Mouse (Mus musculus): ENCODE results near the gene Ptpn12.
A peak's percentile ranks its signal among the peaks of the same experiment; 100 is the strongest.
"Not testable (repeated sequence)": the region's sequence is repeated elsewhere in the genome, so short reads cannot be mapped to it uniquely, and the experiment has no call there.

The Ptpn12 gene

DNA sequence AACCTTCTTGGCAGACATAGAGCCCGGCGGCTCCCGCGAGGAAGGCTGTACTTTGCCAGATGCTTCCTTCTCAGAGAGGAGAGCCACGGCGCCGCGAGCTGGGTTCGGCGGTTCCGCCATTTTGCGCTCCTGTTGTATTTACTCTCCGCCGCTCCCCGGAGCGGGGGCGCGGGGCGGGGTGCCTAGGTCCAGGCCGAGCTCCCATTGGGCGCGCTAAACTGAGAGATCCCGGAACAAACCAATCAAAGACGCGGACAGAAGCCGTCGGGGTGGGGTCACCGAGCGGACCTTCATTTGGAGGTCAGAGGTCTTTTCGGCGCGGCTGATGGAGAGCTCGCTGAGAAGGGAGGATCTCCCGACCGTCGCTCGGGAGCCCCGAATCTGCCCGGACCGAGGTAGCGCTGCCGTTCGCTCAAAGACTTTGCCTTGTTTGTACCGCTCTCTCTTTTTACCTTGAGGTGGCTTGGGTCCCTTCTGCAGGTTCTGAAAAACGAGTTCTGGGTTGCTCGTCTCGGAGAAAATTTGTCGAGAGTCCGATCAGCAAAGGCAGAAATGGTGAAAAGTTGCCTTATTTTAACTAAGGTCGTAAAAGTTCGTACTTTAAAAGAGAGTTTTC, 103.9 kb downstream of the Ptpn12 start:
- peak; percentile 87 for DNase-seq (ENCODE audit: low spot score)

DNA sequence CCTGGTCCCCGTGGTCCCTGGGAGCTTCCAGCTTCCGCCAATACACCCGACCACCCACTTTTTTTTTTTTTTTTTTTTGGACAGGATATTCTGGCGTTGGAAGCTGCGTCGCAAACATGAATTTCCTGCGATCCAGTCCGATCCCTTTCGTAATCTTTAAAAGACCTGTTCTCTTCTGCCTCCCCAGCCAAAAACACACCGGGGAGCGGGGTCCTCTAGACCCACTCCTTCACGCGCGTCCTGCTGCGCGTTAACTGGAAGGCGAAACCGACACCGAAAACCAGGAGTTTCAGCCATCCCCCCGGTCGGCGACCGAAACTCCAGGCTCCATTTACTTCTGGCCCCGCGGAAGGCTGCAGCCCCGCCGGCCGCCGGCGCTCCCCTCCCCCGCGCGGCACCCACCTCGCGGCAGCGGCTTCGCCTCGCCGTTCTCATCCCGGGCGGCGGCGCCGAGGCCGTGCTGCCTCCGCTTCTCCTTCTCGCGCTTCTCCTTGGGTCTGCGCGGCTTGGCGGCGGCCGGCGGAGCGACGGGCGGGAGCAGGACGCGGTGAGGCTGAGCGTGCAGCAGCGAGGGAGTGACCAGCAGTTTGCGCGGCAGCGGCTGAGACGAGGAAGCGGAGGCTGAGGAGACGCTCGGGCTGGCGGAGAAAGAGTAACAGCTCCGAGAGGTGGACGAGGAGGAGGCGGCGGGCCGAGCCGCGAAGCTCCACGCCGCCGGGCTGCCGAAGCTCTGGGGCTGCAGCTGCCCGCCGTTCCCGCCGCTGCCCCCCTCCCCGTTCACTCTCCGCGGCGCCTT, 104.7 kb downstream of the Ptpn12 start:
- peak; percentile 55 for DNase-seq (ENCODE audit: low spot score)

DNA sequence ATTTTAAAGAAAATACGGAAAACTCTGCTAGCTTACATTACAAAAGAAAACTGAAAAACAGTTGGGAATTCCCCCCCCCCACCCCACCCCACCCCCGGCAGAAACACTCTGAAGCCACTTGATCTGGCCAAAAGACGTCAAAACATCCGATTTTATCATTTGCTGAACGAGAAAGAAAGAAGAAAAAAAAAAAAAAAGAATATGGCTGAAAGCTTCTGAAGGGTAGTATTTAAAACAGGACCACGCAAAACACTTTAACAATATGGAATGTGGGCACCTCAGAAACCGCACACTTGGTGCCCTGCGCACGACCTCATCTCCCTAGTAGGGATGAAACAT, 105.2 kb downstream of the Ptpn12 start:
- DNase-seq (ENCODE audit: low spot score), result no peak

DNA sequence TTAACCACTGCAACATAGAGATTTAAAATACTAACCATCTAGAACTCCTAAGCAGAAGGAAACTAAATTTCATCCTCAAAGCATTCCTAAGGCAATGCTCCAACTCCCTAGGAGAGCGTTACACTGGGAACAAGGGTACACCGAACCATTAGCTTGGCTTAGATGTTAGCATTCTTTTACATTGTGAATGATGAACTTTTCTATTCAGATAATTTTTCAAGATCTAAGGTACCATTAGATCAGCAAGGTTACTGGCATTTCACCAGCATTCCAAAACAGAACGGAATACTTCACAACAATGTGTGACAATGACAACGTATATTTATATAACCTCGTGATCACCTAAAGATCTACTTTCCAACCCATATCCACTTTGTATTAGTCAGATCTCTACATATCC, 105.6 kb downstream of the Ptpn12 start:
- no peak for DNase-seq (ENCODE audit: low spot score)

DNA sequence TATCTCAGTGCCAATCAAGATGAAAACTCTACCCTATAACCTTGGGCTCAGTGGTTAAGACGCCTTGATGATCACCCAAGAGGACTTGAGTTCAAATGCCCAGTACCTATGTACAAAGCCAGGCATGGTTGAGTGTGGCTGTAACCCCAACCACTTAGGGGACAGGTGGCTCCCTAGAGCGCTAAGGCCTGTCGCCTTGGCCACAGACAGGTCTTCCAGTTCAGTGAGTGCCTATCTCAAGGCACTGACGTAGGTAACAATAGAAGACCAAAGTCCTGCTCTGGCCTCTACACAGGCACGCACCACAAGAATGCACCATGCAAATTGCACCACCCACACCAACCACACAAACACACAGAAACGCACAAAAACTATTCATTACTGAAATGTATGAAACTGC, 108.8 kb downstream of the Ptpn12 start:
- DNase-seq (ENCODE audit: low spot score), result no peak

DNA sequence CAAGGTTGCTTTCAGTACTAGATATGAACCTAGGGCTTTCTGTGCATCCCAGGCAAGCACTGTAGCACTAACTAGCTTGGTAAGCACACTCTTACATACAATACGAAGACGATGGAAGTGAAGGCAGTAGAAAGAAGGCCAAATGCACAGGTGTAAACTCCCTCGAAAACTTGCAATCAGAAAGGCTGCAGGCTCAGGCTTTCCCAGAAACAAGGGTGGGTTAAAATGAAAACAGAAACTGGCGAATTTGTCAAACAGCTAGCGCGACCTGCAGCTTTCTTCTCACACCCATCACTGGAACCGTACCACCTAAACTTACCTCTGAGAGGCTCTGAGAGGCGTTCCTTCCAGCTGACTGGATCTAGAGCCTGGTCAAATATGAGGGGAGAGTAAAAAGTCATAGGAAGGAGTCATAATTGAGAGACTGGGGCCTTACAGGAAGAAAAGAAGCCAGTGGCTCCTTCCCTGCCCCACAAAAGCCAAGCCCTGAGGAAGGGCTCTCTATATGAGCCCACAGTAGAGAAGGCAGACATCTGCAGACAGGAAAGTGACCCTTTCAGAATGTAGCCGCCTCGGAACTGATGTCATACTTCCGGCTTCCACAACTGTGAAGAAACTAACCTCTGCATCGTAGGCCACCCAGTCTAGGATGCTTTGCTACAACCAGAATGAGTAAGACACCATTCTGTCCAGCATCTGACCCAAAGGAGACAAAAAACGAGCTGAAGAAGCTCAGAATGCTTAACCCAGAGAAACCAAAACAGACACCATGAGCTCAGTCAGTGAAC, 110.6 kb downstream of the Ptpn12 start:
- DNase-seq (ENCODE audit: low spot score), result no peak

DNA sequence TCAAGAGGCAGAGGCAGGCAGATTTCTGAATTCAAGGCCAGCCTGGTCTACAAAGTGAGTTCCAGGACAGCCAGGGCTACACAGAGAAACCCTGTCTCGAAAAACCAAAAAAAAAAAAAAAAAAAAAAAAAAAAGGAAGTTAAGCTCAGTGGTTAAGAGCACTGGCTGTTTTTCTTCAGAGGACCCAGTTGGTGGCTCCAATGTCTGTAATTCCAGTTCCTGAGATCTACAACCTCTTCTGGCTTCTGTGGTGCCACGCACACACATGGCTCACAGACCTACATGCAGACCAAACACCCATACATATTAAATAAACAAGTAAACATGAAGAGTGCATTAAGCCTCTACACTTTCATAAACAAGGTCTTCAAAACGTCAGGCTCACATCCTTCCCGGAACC, 111.9 kb downstream of the Ptpn12 start:
- DNase-seq (ENCODE audit: low spot score), result not testable (repeated sequence)

DNA sequence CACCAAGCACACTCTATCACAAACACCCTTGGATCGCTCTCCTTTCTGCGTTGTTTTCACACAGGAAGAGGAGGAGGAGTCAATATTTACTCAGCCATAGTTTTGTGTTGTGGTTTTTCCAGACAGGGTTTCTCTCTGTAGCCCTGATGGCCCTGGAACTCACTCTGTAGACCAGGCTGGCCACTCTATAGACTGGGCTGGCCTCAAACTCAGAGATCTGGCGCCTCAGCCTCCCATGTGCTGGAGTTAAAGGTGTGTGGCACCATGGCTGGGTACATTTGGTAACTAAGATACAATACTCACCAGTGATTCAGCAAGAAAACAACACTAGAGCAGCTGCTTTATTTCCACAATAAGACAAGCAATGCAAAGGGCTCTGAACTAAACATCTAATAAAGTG, 113.2 kb downstream of the Ptpn12 start:
- DNase-seq (ENCODE audit: low spot score), result no peak

DNA sequence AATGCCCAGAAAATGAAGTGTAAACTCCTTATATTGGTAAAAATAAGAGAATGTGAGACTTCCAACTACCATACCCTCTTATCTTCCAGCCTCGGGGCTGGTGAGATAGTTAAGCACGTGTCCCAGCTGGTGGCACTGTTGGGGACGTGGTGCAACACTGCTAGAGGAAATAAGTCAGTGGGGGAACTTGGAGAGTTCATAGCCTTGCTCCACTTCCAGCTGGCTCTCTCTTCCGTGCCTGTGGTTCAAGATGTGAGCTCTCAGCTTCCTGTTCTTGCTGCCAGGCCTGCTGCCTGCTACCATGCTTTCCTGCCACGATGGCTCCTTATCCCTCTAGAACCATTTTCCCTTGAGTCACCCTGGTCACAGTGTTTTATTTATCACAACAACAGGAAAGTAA, 114.5 kb downstream of the Ptpn12 start:
- no peak for DNase-seq (ENCODE audit: low spot score)

DNA sequence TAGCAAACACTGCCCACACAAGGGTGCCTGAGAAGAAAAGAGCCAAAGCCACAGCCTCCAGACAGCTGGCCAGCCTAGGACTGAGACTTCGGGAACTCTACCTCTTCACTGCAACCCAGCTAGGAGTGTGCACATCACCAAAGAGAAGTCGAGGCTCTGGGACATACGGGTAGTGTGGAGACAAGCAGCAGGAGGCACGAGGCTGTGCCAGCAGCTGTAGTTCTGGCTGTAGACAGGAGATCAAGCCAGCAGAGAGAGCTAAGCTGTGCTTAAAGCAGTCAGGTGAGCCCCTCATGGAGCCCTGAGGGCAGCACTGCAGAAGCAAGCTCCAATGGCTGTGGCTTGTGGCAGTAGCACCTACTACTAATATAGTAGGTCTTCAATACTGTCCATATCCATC, 115.0 kb downstream of the Ptpn12 start:
- no peak for DNase-seq (ENCODE audit: low spot score)

DNA sequence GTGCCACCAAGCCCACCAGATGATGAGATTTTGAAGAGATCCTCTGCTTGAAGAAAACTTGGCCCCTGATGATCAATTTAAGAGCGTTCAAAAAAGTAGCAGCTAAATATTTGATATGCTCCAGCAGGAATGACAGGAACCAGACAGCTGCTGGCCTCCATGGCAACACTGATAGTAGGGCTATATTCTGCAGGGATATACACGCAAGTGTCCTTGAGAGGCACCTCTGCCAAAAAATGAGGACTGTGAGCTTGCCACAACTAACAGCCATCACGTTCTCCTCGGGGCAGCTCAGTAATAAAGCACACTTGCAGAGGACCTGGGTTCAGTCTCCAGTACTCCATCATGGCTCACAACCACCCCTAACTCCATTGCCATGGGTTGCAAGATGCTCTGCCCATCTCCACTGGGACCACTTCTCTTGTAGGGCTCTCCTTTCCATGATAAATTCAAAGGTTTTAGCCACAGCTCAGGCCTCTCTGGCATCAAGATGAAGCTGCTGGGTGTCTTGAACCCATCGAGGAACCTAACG, 115.6 kb downstream of the Ptpn12 start:
- no peak for DNase-seq (ENCODE audit: low spot score)

DNA sequence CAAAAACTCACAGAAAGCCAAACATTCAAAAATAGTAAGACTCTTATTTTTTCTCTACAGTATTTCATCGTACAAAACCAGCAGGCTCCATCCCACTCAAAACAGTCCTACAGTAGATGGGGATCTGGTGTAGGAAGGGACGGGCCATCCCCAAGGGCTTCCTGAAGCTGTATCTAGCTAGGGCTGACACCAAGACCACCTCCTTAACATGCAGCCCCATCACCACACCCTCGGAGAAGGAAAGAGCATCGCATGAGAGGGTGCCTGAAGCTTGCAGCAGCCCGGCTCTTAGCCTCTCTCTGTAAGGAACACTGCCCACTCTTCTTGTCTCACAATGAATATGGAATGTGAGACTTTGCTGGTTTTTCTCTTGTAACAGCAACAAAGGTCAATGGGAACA, 117.2 kb downstream of the Ptpn12 start:
- no peak for DNase-seq (ENCODE audit: low spot score)

Measured in ovary, postnatal 14 days (tissue).